Mouse (Mus musculus): ENCODE measurements around the gene Stard3. TPM values are rescaled to one million over a fixed set of nuclear protein-coding genes. Genes with fewer than 3 reads are reported as not detected.

The Stard3 gene
- total and polyA plus RNA-seq, 2 experiments from 2014 or later = 31.6 to 36.2 TPM

DNA sequence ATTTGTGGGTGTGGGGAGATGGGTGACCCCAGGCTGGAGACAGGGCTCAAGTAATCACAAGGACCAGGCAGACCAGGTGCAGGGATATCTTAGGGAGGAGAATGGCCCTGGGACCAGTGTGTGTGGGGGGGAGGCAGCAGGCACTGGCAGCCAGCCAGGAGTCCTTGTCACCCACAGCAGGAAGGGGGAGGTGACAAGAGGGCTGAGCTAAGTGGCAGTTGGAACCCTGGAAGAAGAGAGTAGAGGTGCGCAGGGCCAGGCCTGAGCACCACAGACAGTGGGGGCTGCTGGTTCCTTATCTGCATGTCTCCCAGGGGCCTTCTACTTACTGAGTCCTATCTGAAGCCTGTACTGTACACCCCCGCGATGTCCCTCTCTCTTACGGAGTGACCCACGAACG is 35.1 kb downstream of the Stard3 start:
- no peak overlapping the region for H3K4me2 ChIP-seq (ENCODE audit: low read depth)

DNA sequence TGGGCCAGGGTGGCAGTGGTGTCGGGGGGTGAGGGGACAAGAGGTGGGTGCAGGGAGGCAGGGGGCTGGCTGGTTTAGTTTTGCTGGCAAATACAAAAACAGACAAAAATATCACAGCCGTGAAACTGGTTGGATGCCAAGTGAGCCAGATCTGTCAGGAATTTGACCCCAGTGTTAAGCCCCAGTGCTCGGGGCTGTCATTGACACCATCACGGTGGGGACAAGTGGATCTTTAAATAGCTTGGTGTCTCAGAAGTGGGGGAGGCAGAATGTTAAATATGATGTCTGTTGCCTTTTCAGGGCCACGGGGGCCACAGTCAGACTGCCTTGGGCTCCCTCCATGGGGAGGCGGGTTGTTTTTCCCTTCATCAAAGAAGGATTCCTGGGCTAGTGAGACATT is 36.1 kb downstream of the Stard3 start:
- Histone ChIP-seq H3K27ac (ENCODE audit: low read depth, low read length) (no peak overlapping the region), H3K4me2 (ENCODE audit: low read depth) (no peak overlapping the region), H3K9ac (0 out of 2 replicates have a peak overlapping the region, but pooled peaks have one; percentile 10), H3K4me3 (ENCODE audit: low read depth, low read length) (no peak overlapping the region), H3K9me3 (ENCODE audit: low read length) (no peaks in the 10 kb centered on the region), H3K36me3 (ENCODE audit: insufficient read depth) (no peaks in the 10 kb centered on the region), H3K27me3 (ENCODE audit: insufficient read depth, low read length) (no peaks in the 10 kb centered on the region), H3K4me1 (ENCODE audit: insufficient read depth) (no peaks in the 10 kb centered on the region)
- no peak for TF ChIP-seq CTCF (IDR thresholded peaks at IDR 0.05; ENCODE audit: low read depth)
- ATAC-seq = no peak
- 44% methylated on average over 6 of the region's 6 CpGs for WGBS
- no peak for DNase-seq

More for the DNA sequence above, 35.1 kb downstream of the Stard3 start:
- Histone ChIP-seq H3K4me3 (ENCODE audit: low read depth, low read length) (no peak overlapping the region), H3K9ac (no peak overlapping the region), H3K36me3 (ENCODE audit: insufficient read depth) (no peaks in the 10 kb centered on the region), H3K9me3 (ENCODE audit: low read length) (no peaks in the 10 kb centered on the region), H3K27ac (ENCODE audit: low read depth, low read length) (no peak overlapping the region), H3K27me3 (ENCODE audit: insufficient read depth, low read length) (no peaks in the 10 kb centered on the region), H3K4me1 (ENCODE audit: insufficient read depth) (no peaks in the 10 kb centered on the region)
- WGBS = 74% methylated on average over 6 of the region's 6 CpGs
- TF ChIP-seq CTCF (IDR thresholded peaks at IDR 0.05; ENCODE audit: low read depth) = no peak
- ATAC-seq (no peak; the same call in 1 of the 2 replicates), DNase-seq (no peak)

DNA sequence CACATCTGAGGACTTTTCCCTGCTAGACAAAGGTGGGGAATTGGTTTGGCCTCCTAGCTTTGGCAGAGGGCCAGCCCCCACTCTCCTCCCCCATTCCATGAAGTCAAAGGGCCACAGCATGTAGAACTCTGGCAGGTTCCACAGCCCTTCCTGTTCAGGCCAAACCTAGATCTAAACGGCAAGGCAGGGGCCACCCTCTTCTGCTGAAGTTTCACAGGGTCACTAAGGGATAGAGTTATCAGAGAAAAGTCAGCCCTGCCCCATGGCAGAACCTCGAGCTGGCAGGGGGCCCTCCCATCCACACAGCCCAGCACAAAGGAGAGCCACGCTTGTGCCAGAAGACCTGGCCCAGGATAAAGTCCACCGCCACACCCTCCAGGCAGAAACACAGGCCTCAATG is 36.9 kb downstream of the Stard3 start:
- 42% methylated on average over 4 of the region's 4 CpGs for WGBS
- no peak for TF ChIP-seq CTCF (IDR thresholded peaks at IDR 0.05; ENCODE audit: low read depth)
- Histone ChIP-seq H3K9ac (no peak overlapping the region), H3K27me3 (ENCODE audit: insufficient read depth, low read length) (no peaks in the 10 kb centered on the region), H3K27ac (ENCODE audit: low read depth, low read length) (no peak overlapping the region), H3K36me3 (ENCODE audit: insufficient read depth) (no peaks in the 10 kb centered on the region), H3K4me3 (ENCODE audit: low read depth, low read length) (no peak overlapping the region), H3K9me3 (ENCODE audit: low read length) (no peaks in the 10 kb centered on the region), H3K4me1 (ENCODE audit: insufficient read depth) (peaks cover 5% of the 10 kb centered on the region; the same call in 1 of the 2 replicates), H3K4me2 (ENCODE audit: low read depth) (no peak overlapping the region)
- ATAC-seq = no peak
- DNase-seq = no peak

DNA sequence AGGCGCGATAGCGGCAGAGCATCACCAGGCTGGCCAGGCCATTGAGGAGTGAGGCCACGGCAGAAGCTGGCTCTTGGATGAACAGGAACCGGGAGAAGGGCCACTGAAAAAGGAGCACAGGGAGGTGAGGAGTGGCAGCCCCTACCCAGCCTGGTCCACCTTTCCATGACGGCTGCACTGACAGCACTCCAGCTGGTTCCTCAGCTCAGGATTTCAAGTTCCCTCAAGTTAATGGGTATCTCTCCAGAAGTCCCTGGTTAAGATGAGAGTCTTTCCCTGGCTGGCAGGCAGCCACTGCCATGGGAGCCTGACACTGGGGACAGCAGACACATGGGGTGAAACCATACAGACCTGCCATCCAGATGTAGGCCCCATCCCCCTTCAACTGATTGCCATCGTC is 39.8 kb downstream of the Stard3 start:
- Histone ChIP-seq H3K4me2 (ENCODE audit: low read depth) (no peak overlapping the region), H3K4me1 (ENCODE audit: insufficient read depth) (peaks cover 11% of the 10 kb centered on the region), H3K9ac (no peak overlapping the region), H3K9me3 (ENCODE audit: low read length) (no peaks in the 10 kb centered on the region), H3K27ac (ENCODE audit: low read depth, low read length) (no peak overlapping the region), H3K4me3 (ENCODE audit: low read depth, low read length) (no peak overlapping the region), H3K27me3 (ENCODE audit: insufficient read depth, low read length) (no peaks in the 10 kb centered on the region), H3K36me3 (ENCODE audit: insufficient read depth) (no peaks in the 10 kb centered on the region)
- no peak for DNase-seq
- TF ChIP-seq CTCF (IDR thresholded peaks at IDR 0.05; ENCODE audit: low read depth) = no peak
- ATAC-seq = no peak
- WGBS = 94% methylated on average over 7 of the region's 7 CpGs

DNA sequence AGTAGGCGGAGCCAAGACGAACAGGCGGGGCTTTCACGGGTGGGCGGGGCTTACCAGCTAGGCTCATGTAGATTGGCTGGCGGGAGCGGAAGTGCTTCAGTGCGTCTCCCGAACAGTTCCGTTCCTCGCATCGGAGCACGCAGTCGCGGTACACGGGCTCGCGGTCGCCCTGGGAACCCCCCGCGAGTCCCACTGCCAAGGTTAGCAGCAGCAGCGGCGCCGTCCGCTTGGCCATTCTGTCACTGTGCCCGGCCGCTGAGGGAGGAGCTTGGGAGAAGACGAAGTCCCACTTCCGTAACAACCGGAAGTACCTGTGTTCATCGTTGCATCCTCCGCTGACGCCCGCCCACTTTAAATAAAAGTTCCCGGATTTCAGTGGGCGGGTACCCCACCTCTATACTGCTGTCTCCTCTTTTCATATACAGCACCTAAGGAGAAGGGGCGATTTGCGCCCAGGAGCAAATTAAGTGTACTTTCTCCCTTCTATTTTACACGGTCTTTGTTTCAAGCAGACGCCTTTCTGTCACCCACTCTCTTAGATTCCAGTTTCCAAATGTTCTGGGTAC is 42.1 kb downstream of the Stard3 start, which contains the start of gene Pgap3:
Pgap3 (minus strand) TSS at position 330 of the 566 bp plus-strand sequence.
- peaks cover 11% of the 10 kb centered on the region for H3K4me1 ChIP-seq (ENCODE audit: insufficient read depth)
- peak; percentile 95 for DNase-seq
- no peak for TF ChIP-seq CTCF (IDR thresholded peaks at IDR 0.05; ENCODE audit: low read depth)
- 2% methylated on average over 40 of the region's 40 CpGs for WGBS
- no peaks in the 10 kb centered on the region for H3K27me3 ChIP-seq (ENCODE audit: insufficient read depth, low read length)
- peak within 1 kb of the TSS; percentile 78 for H3K9ac ChIP-seq
- peak within 1 kb of the TSS; percentile 61 for H3K4me3 ChIP-seq (ENCODE audit: low read depth, low read length)
- H3K36me3 ChIP-seq (ENCODE audit: insufficient read depth) = no peaks in the 10 kb centered on the region
- ATAC-seq = peak; percentile 96
- peak within 1 kb of the TSS; percentile 72 for H3K4me2 ChIP-seq (ENCODE audit: low read depth)
- H3K9me3 ChIP-seq (ENCODE audit: low read length) = no peaks in the 10 kb centered on the region
- peak within 1 kb of the TSS; percentile 94 for H3K27ac ChIP-seq (ENCODE audit: low read depth, low read length)

DNA sequence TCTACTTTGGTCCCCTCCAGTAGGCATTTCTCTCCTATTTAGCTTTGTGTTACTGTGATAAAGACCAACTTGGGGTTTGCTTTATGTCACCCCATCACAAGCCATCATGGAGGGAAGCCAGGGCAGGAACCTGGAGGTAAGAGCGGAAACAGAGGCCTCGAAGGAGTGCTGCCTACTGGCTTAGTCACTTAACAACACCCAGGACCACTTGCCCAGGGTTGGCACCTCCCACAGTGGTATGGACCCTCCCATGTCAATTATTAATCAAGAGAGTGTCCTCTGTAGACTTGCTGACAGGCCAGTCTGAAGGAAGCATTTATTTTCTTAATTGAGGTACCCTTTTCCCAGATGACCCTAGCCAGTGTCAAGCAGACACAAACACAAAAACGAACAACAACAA is 42.6 kb downstream of the Stard3 start:
- 59% methylated on average over 3 of the region's 3 CpGs for WGBS
- ATAC-seq (no peak), DNase-seq (no peak)
- Histone ChIP-seq H3K36me3 (ENCODE audit: insufficient read depth) (no peaks in the 10 kb centered on the region), H3K27ac (ENCODE audit: low read depth, low read length) (peak overlapping the region; percentile 94), H3K4me1 (ENCODE audit: insufficient read depth) (peaks cover 11% of the 10 kb centered on the region), H3K9ac (peak overlapping the region; percentile 78), H3K27me3 (ENCODE audit: insufficient read depth, low read length) (no peaks in the 10 kb centered on the region), H3K4me2 (ENCODE audit: low read depth) (peak overlapping the region; percentile 72), H3K4me3 (ENCODE audit: low read depth, low read length) (peak overlapping the region; percentile 61), H3K9me3 (ENCODE audit: low read length) (no peaks in the 10 kb centered on the region)
- no peak for TF ChIP-seq CTCF (IDR thresholded peaks at IDR 0.05; ENCODE audit: low read depth)

DNA sequence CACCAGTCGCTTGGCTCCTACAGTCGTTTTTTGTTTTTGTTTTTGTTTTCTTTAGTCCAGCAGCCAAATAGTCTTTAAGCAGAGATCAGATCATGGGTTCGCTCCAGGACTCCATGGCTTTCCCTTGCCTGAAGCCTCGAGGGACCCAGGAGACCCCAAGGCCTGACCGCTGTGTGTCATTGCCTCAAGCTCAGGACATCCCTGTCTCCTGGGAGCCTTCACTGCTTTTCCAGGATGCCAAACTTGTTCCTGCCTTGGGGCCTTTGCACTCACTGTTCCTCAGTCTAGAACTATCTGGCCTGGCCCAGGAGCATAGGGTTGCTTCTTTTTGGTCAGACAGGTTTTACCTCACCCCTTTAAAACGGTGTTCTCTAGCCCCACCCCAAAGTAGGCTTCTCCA is 48.5 kb downstream of the Stard3 start:
- 72% methylated on average over 6 of the region's 6 CpGs for WGBS
- no peak overlapping the region for H3K4me3 ChIP-seq (ENCODE audit: low read depth, low read length)
- no peaks in the 10 kb centered on the region for H3K9me3 ChIP-seq (ENCODE audit: low read length)
- H3K36me3 ChIP-seq (ENCODE audit: insufficient read depth) = no peaks in the 10 kb centered on the region
- H3K27me3 ChIP-seq (ENCODE audit: insufficient read depth, low read length) = peaks cover 13% of the 10 kb centered on the region
- TF ChIP-seq CTCF (IDR thresholded peaks at IDR 0.05; ENCODE audit: low read depth) = no peak
- H3K9ac ChIP-seq = no peak overlapping the region
- DNase-seq = no peak
- no peaks in the 10 kb centered on the region for H3K4me1 ChIP-seq (ENCODE audit: insufficient read depth)
- H3K27ac ChIP-seq (ENCODE audit: low read depth, low read length) = no peak overlapping the region
- no peak overlapping the region for H3K4me2 ChIP-seq (ENCODE audit: low read depth)
- ATAC-seq = no peak
